Mouse (Mus musculus) liver, postnatal 0 days (tissue): ENCODE measurements around the gene Pnkp. TPM values are rescaled to one million over a fixed set of nuclear protein-coding genes. Genes with fewer than 3 reads are reported as not detected.
A peak's percentile ranks its signal among the peaks of the same experiment; 100 is the strongest.

Source experiments
- ATAC-seq: fragments of 200-750 bp; cut with Nextera tagmentation; 2 replicates; pipeline ENCODE4 v1.8.0; 2017; ENCODE audit warnings: mild to moderate bottlenecking, moderate library complexity
- DNase-seq: peaks from one replicate; pipeline ENCODE4 v3.0.0-alpha.2; 2016
- H3K27ac ChIP-seq: fragments of 300-500 bp; sonication (generic); 2 replicates; pipeline ENCODE4 v1.5.1; 2014; ENCODE audit warnings: antibody characterized with exemption, moderate library complexity, mild to moderate bottlenecking, low read depth
- H3K27me3 ChIP-seq: fragments of 300-500 bp; sonication (generic); 2 replicates; pipeline ENCODE4 v1.6.1; 2014; ENCODE audit warnings: low read length, control low read depth, mixed read lengths; ENCODE audit not compliant: insufficient read depth
- H3K36me3 ChIP-seq: fragments of 300-500 bp; sonication (generic); replicated peaks from 2 replicates; pipeline ENCODE4 v1.6.1; 2014; ENCODE audit warnings: mild to moderate bottlenecking, control low read depth, low read length, moderate library complexity, mixed read lengths; ENCODE audit not compliant: insufficient read depth
- H3K4me1 ChIP-seq: fragments of 300-500 bp; sonication (generic); 2 replicates; pipeline ENCODE4 v1.6.1; 2014; ENCODE audit warnings: antibody characterized with exemption, mild to moderate bottlenecking, control low read depth; ENCODE audit not compliant: insufficient read depth
- H3K4me2 ChIP-seq: fragments of 300-500 bp; sonication (generic); 2 replicates; pipeline ENCODE4 v1.6.1; 2014; ENCODE audit warnings: low read depth, mild to moderate bottlenecking, low read length, moderate library complexity, mixed read lengths
- H3K4me3 ChIP-seq: fragments of 300-500 bp; sonication (generic); 2 replicates; pipeline ENCODE4 v1.5.1; 2014; ENCODE audit warnings: low read depth, low read length
- H3K9ac ChIP-seq: fragments of 300-500 bp; sonication (generic); replicated peaks from 2 replicates; pipeline ENCODE4 v1.6.1; 2014; ENCODE audit warnings: mild to moderate bottlenecking, moderate library complexity
- H3K9me3 ChIP-seq: fragments of 300-500 bp; sonication (generic); 2 replicates; pipeline ENCODE4 v1.6.1; 2016; ENCODE audit warnings: mild to moderate bottlenecking, control low read depth, low read length, mixed read lengths
- CTCF ChIP-seq: sonication (generic); IDR thresholded peaks from 2 replicates; pipeline ENCODE4 v1.5.1; 2016; ENCODE audit warnings: antibody characterized with exemption, low read depth
- EP300 ChIP-seq: IDR thresholded peaks from 2 replicates; pipeline ENCODE4 v1.6.1; 2016; ENCODE audit warnings: antibody characterized with exemption, low read depth, mild to moderate bottlenecking
- WGBS: fragments of 180-500 bp; shearing (Covaris S2); extraction: QIAGEN DNeasy Blood & Tissue Kit; methylation state at CpG from one replicate; pipeline ENCODE4 v1.1.7; 2014; ENCODE audit not compliant: insufficient replicate concordance; 5-methylcytosine and 5-hydroxymethylcytosine counted together
- polyA plus RNA-seq: library from polyadenylated mRNA; unstranded; fragments of >200 nt; fragmentation: Nextera tagmentation; extraction: Ambion mirVana; gene quantifications from 2 replicates; pipeline ENCODE4 v1.2.1, GENCODE M21; 2015

Gene Pnkp
- polyA plus RNA-seq, result 25.6 and 27.9 TPM in 2 replicates

GRCm38 (mm10) chr7:44857042-44857552 is at the start of gene Pnkp:
Gene Pnkp (plus strand): TSS chr7:44857139.
- H3K9me3 ChIP-seq, result no peaks in the 10 kb centered on the region
- TF ChIP-seq CTCF, result no peak
- TF ChIP-seq EP300, result no peak
- H3K4me3 ChIP-seq, result peak within 1 kb of the TSS; percentile 82
- peaks cover 16% of the 10 kb centered on the region for H3K36me3 ChIP-seq
- peak within 1 kb of the TSS; percentile 100 for H3K4me2 ChIP-seq
- ATAC-seq, result peak; percentile 40
- WGBS, result under 1% methylated on average over 32 of the region's 32 CpGs
- H3K4me1 ChIP-seq, result peaks cover 47% of the 10 kb centered on the region
- no peaks in the 10 kb centered on the region for H3K27me3 ChIP-seq
- DNase-seq, result peak; percentile 92
- H3K27ac ChIP-seq, result peak within 1 kb of the TSS; percentile 100
- H3K9ac ChIP-seq, result peak within 1 kb of the TSS; percentile 82

GRCm38 (mm10) chr7:44808927-44809326 is 48.0 kb upstream of the Pnkp start:
- Histone ChIP-seq H3K4me1 (no peaks in the 10 kb centered on the region), H3K36me3 (peaks cover 17% of the 10 kb centered on the region), H3K4me3 (no peak overlapping the region), H3K27ac (no peak overlapping the region), H3K9me3 (no peaks in the 10 kb centered on the region), H3K27me3 (no peaks in the 10 kb centered on the region), H3K9ac (no peak overlapping the region), H3K4me2 (no peak overlapping the region)
- DNase-seq (peak; percentile 9), ATAC-seq (no peak)
- WGBS, result 58% methylated on average over 2 of the region's 2 CpGs
- TF ChIP-seq CTCF (no peak), EP300 (no peak)

- Histone ChIP-seq H3K36me3 (peaks cover 17% of the 10 kb centered on the region), H3K27me3 (no peaks in the 10 kb centered on the region), H3K9ac (no peak overlapping the region), H3K9me3 (no peaks in the 10 kb centered on the region), H3K4me1 (no peaks in the 10 kb centered on the region), H3K4me3 (no peak overlapping the region), H3K27ac (no peak overlapping the region), H3K4me2 (no peak overlapping the region)
- WGBS, result 74% methylated on average over 3 of the region's 3 CpGs
- ATAC-seq (peak; percentile 1; the same call in 1 of the 2 replicates), DNase-seq (peak; percentile 17)
- TF ChIP-seq EP300 (no peak), CTCF (no peak)
Observed at GRCm38 (mm10) chr7:44809466-44809865, 47.5 kb upstream of the Pnkp start.

- Histone ChIP-seq H3K27ac (no peak overlapping the region), H3K4me1 (peaks cover 6% of the 10 kb centered on the region; the same call in 1 of the 2 replicates), H3K36me3 (peaks cover 21% of the 10 kb centered on the region), H3K4me3 (no peak overlapping the region), H3K27me3 (no peaks in the 10 kb centered on the region), H3K9me3 (no peaks in the 10 kb centered on the region), H3K9ac (no peak overlapping the region), H3K4me2 (no peak overlapping the region)
- no peak for TF ChIP-seq CTCF
- no peak for TF ChIP-seq EP300
- 66% methylated on average over 4 of the region's 4 CpGs for WGBS
- DNase-seq (peak; percentile 11), ATAC-seq (no peak)
Observed at GRCm38 (mm10) chr7:44810365-44810764, 46.6 kb upstream of the Pnkp start.

- H3K27me3 ChIP-seq, result no peaks in the 10 kb centered on the region
- TF ChIP-seq EP300 (no peak), CTCF (no peak)
- peaks cover 6% of the 10 kb centered on the region; the same call in 1 of the 2 replicates for H3K4me1 ChIP-seq
- DNase-seq, result peak; percentile 14
- ATAC-seq, result no peak
- H3K4me2 ChIP-seq, result no peak overlapping the region
- no peak overlapping the region for H3K27ac ChIP-seq
- 76% methylated on average over 7 of the region's 7 CpGs for WGBS
- H3K9me3 ChIP-seq, result no peaks in the 10 kb centered on the region
- peaks cover 21% of the 10 kb centered on the region for H3K36me3 ChIP-seq
- H3K9ac ChIP-seq, result no peak overlapping the region
- H3K4me3 ChIP-seq, result no peak overlapping the region
Observed at GRCm38 (mm10) chr7:44810819-44811557, 46.0 kb upstream of the Pnkp start.

- Histone ChIP-seq H3K27ac (0 out of 2 replicates have a peak overlapping the region, but pooled peaks have one; percentile 7), H3K36me3 (peaks cover 21% of the 10 kb centered on the region), H3K9me3 (no peaks in the 10 kb centered on the region), H3K27me3 (no peaks in the 10 kb centered on the region), H3K9ac (no peak overlapping the region), H3K4me3 (peak overlapping the region; percentile 6; the same call in 1 of the 2 replicates), H3K4me1 (peaks cover 13% of the 10 kb centered on the region), H3K4me2 (peak overlapping the region; percentile 86)
- 88% methylated on average over 20 of the region's 20 CpGs for WGBS
- ATAC-seq (no peak), DNase-seq (peak; percentile 13)
- no peak for TF ChIP-seq CTCF
- no peak for TF ChIP-seq EP300
Observed at GRCm38 (mm10) chr7:44812651-44813325, 44.2 kb upstream of the Pnkp start.
